Mouse (Mus musculus): ENCODE data around the gene Gm20388. TPM values are rescaled to one million over a fixed set of nuclear protein-coding genes. Genes with fewer than 3 reads are reported as not detected.

Gm20388 gene
- polyA plus RNA-seq, 1 experiment, result 49.7 TPM

DNA sequence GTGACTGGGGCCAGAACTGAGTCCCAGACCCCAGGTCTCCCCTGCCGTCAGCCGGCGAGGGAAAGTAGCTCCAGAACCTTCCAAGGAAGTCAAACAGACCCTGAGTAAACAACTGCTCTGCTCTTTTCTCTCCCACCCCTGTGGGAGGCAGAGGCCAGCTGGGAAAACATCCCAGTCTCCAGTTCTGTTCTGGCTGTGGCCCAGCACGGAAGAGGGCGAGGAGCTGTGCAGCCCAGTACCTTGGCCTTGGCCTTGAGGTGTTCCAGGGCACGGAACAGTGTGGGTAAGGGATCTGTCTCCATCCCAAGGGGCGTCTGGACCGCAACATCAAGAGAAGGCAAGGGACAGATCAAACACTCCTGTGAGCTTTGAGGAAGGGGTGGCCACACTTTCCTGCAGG lies 2011.5 kb downstream of the Gm20388 start:
- Histone ChIP-seq H3K27ac (ENCODE audit: insufficient read depth, low read depth, low read length) (no peak overlapping the region), H3K4me3 (ENCODE audit: insufficient read depth, low read depth, low read length) (no peak overlapping the region), H3K27me3 (replicated peaks; ENCODE audit: control insufficient read depth, insufficient read depth, low read length) (no peaks in the 10 kb centered on the region), H3K36me3 (ENCODE audit: control insufficient read depth, insufficient read depth, low read length) (no peaks in the 10 kb centered on the region), H3K4me1 (ENCODE audit: control insufficient read depth, insufficient read depth, low read length) (no peaks in the 10 kb centered on the region)
- no peak for TF ChIP-seq CTCF (conservative IDR thresholded peaks at IDR 0.05; ENCODE audit: insufficient read depth, insufficient read length, low read depth, low read length)
- no peak for TF ChIP-seq POLR2A (IDR thresholded peaks at IDR 0.05; ENCODE audit: low read depth, low read length)
- 46% methylated on average over 8 of the region's 8 CpGs for WGBS
- DNase-seq, result peak; percentile 51

- Histone ChIP-seq H3K36me3 (ENCODE audit: control insufficient read depth, insufficient read depth, low read length) (no peaks in the 10 kb centered on the region), H3K27ac (ENCODE audit: insufficient read depth, low read depth, low read length) (no peak overlapping the region), H3K4me3 (ENCODE audit: insufficient read depth, low read depth, low read length) (no peak overlapping the region), H3K4me1 (ENCODE audit: control insufficient read depth, insufficient read depth, low read length) (no peaks in the 10 kb centered on the region), H3K27me3 (replicated peaks; ENCODE audit: control insufficient read depth, insufficient read depth, low read length) (no peaks in the 10 kb centered on the region)
- 75% methylated on average over 5 of the region's 5 CpGs for WGBS
- TF ChIP-seq CTCF (conservative IDR thresholded peaks at IDR 0.05; ENCODE audit: insufficient read depth, insufficient read length, low read depth, low read length) (no peak), POLR2A (IDR thresholded peaks at IDR 0.05; ENCODE audit: low read depth, low read length) (no peak)
- no peak for DNase-seq
Measured at GRCm38 (mm10) chr8:121924681-121925080, 2014.0 kb downstream of the Gm20388 start.

DNA sequence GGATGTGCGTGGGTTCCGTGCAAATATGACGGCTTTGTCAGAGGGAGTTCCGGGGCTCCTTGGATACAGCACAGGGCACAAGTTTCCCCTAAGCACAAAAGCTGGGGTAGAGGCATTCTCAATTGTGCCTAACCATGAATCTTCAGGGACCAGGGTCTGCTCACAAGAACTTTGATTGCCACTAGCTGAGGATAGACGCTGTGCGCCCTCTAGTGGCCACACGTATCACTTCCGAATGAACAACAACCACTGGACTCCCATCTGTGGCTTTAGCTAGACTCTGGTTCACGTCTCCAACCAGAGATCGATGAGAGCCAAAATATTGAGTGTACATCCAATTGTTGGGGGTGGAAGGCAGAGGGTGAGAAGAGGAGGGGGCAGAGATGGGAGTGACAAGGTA lies 2015.0 kb downstream of the Gm20388 start:
- DNase-seq, result peak; percentile 77
- Histone ChIP-seq H3K4me3 (ENCODE audit: insufficient read depth, low read depth, low read length) (no peak overlapping the region), H3K27ac (ENCODE audit: insufficient read depth, low read depth, low read length) (no peak overlapping the region), H3K4me1 (ENCODE audit: control insufficient read depth, insufficient read depth, low read length) (no peaks in the 10 kb centered on the region), H3K27me3 (replicated peaks; ENCODE audit: control insufficient read depth, insufficient read depth, low read length) (no peaks in the 10 kb centered on the region), H3K36me3 (ENCODE audit: control insufficient read depth, insufficient read depth, low read length) (no peaks in the 10 kb centered on the region)
- 26% methylated on average over 10 of the region's 10 CpGs for WGBS
- TF ChIP-seq CTCF (conservative IDR thresholded peaks at IDR 0.05; ENCODE audit: insufficient read depth, insufficient read length, low read depth, low read length) (peak; percentile 91), POLR2A (IDR thresholded peaks at IDR 0.05; ENCODE audit: low read depth, low read length) (no peak)

DNA sequence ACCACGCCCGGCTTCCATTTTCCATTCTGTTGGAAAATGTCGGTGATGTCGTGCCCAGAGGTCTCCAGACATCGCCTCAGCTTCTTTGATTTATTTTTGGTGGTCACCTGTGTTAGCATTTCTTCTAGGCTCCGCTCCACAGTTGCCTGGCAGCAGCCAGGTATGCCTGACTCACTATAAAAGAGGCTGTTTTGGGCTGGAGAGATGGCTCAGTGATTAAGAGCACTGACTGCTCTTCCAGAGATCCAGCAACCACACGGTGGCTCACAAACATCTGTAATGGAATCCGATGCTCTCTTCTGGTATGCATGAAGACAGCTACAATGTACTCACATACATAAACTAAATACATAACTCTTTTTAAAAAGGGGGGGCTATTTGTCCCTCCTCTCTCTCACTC lies 2015.6 kb downstream of the Gm20388 start:
- Histone ChIP-seq H3K27ac (ENCODE audit: insufficient read depth, low read depth, low read length) (no peak overlapping the region), H3K27me3 (replicated peaks; ENCODE audit: control insufficient read depth, insufficient read depth, low read length) (no peaks in the 10 kb centered on the region), H3K4me3 (ENCODE audit: insufficient read depth, low read depth, low read length) (no peak overlapping the region), H3K4me1 (ENCODE audit: control insufficient read depth, insufficient read depth, low read length) (no peaks in the 10 kb centered on the region), H3K36me3 (ENCODE audit: control insufficient read depth, insufficient read depth, low read length) (no peaks in the 10 kb centered on the region)
- DNase-seq, result no peak
- 68% methylated on average over 8 of the region's 8 CpGs for WGBS
- TF ChIP-seq CTCF (conservative IDR thresholded peaks at IDR 0.05; ENCODE audit: insufficient read depth, insufficient read length, low read depth, low read length) (no peak), POLR2A (IDR thresholded peaks at IDR 0.05; ENCODE audit: low read depth, low read length) (no peak)

DNA sequence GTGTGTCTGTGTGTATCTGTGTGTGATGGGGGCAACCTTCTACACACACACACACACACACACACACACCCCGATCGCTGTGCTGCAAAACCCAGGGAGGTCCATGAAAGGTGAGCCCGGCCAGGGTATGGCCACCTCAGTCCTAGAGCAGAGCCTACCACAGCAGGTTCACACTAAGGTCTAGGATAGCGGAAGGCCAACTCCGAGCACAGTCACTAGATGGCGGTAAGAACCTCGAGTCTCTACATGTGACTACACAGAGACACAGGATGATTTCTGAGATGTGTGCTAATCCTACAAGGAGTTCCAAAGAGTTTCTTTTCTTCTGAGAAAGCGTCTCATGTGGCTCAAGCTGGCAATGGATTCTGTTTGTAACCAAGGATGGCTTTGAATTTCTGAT lies 2016.7 kb downstream of the Gm20388 start:
- H3K27ac ChIP-seq (ENCODE audit: insufficient read depth, low read depth, low read length), result no peak overlapping the region
- no peaks in the 10 kb centered on the region for H3K4me1 ChIP-seq (ENCODE audit: control insufficient read depth, insufficient read depth, low read length)
- H3K36me3 ChIP-seq (ENCODE audit: control insufficient read depth, insufficient read depth, low read length), result no peaks in the 10 kb centered on the region
- DNase-seq, result peak; percentile 59
- no peaks in the 10 kb centered on the region for H3K27me3 ChIP-seq (replicated peaks; ENCODE audit: control insufficient read depth, insufficient read depth, low read length)
- 33% methylated on average over 8 of the region's 8 CpGs for WGBS
- no peak overlapping the region for H3K4me3 ChIP-seq (ENCODE audit: insufficient read depth, low read depth, low read length)
- TF ChIP-seq CTCF (conservative IDR thresholded peaks at IDR 0.05; ENCODE audit: insufficient read depth, insufficient read length, low read depth, low read length), result peak; percentile 72
- no peak for TF ChIP-seq POLR2A (IDR thresholded peaks at IDR 0.05; ENCODE audit: low read depth, low read length)

GRCm38 (mm10) chr8:121930047-121930446 lies 2019.4 kb downstream of the Gm20388 start:
- no peak overlapping the region for H3K4me3 ChIP-seq (ENCODE audit: insufficient read depth, low read depth, low read length)
- no peak overlapping the region for H3K27ac ChIP-seq (ENCODE audit: insufficient read depth, low read depth, low read length)
- no peak for TF ChIP-seq CTCF (conservative IDR thresholded peaks at IDR 0.05; ENCODE audit: insufficient read depth, insufficient read length, low read depth, low read length)
- TF ChIP-seq POLR2A (IDR thresholded peaks at IDR 0.05; ENCODE audit: low read depth, low read length), result no peak
- no peaks in the 10 kb centered on the region for H3K27me3 ChIP-seq (replicated peaks; ENCODE audit: control insufficient read depth, insufficient read depth, low read length)
- no peaks in the 10 kb centered on the region for H3K4me1 ChIP-seq (ENCODE audit: control insufficient read depth, insufficient read depth, low read length)
- no peaks in the 10 kb centered on the region for H3K36me3 ChIP-seq (ENCODE audit: control insufficient read depth, insufficient read depth, low read length)
- DNase-seq, result no peak
- 83% methylated on average over 4 of the region's 4 CpGs for WGBS

- Histone ChIP-seq H3K27ac (ENCODE audit: insufficient read depth, low read depth, low read length) (no peak overlapping the region), H3K36me3 (ENCODE audit: control insufficient read depth, insufficient read depth, low read length) (no peaks in the 10 kb centered on the region), H3K4me1 (ENCODE audit: control insufficient read depth, insufficient read depth, low read length) (no peaks in the 10 kb centered on the region), H3K4me3 (ENCODE audit: insufficient read depth, low read depth, low read length) (no peak overlapping the region), H3K27me3 (replicated peaks; ENCODE audit: control insufficient read depth, insufficient read depth, low read length) (no peaks in the 10 kb centered on the region)
- no peak for TF ChIP-seq POLR2A (IDR thresholded peaks at IDR 0.05; ENCODE audit: low read depth, low read length)
- TF ChIP-seq CTCF (conservative IDR thresholded peaks at IDR 0.05; ENCODE audit: insufficient read depth, insufficient read length, low read depth, low read length), result no peak
- no peak for DNase-seq
- 62% methylated on average over 7 of the region's 7 CpGs for WGBS
Measured at GRCm38 (mm10) chr8:121931571-121931970, 2020.9 kb downstream of the Gm20388 start.

All from kidney, adult 2 months (tissue).